Mouse (Mus musculus) cerebellum, adult 2 months (tissue): Measurements from ENCODE around the gene Gm28230.

ENCODE experiments used
- CTCF ChIP-seq: fragments of 200-500 bp; IDR thresholded peaks from 2 replicates; pipeline ENCODE4 v1.5.1; 2011; ENCODE audit warnings: low read depth, mild to moderate bottlenecking, control low read depth, low read length, moderate library complexity, borderline replicate concordance; ENCODE audit not compliant: insufficient read depth
- POLR2A ChIP-seq: fragments of 200-500 bp; IDR thresholded peaks from 2 replicates; pipeline ENCODE4 v1.6.1; 2011; ENCODE audit warnings: low read length, control low read depth, borderline replicate concordance; ENCODE audit not compliant: insufficient read depth

DNA sequence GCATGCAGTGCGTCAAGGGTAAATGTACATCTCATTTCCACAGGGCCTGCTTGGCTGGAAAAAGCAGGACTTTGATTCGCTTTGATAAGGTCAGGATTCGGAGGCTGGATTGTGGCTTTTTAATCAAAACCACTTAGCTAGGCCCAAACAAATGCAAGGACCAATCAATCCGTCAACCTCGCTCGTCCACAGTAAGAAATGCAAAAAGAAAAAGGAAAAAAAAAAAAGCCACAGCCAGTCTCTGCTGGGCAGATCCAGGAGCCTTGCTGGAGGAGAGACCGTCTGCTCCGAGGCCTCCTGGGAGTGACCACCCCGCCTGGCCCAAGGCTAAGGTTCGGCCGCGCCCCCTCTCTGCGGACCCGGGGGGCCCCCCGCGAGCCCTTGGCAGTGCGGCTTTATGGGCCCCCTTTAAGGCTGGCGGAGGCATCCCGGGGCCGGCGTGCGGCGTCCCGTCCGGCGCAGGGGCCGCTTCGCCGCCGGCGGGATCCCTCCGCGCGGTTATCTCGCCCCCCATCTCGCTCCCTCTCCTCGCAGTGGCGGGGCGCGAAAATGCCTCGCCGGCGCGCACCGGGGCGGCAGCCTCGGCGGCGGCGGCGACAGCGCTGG is 22.0 kb upstream of the Gm28230 start, which contains the start of gene Hoxd8:
- TF ChIP-seq POLR2A (no peak), CTCF (no peak)
